Comparison of ENCODE assay signal across 21 mouse cellular contexts in genomic region chr13:73459189-73459850, GRCm38 (mm10). TPM values are rescaled to one million over a fixed set of nuclear protein-coding genes. Genes with fewer than 3 reads are reported as not detected.
DNase-seq lines count a peak whose midpoint lies in the region; ATAC-seq and TF ChIP-seq lines count a peak whose summit lies in the region.
"Had no signal": no experiment of that assay in that cellular context is flagged by ENCODE, and none has a peak within 500 bp of the region (broad histone marks: within the 10 kb centered on the region; RNA-seq: fewer than 3 reads in every experiment).

No protein-coding gene starts in this region.

- 17% methylated on average over 7 of the region's 7 CpGs for WGBS in liver, embryonic 14.5 days (ENCODE audit: insufficient replicate concordance)

- H3K27me3 ChIP-seq in liver, embryonic 14.5 days (ENCODE audit: control insufficient read depth, insufficient read depth, low read length): no peaks in the 10 kb centered on the region
- H3K27me3 ChIP-seq: embryonic facial prominence, embryonic 13.5 days; hindbrain, embryonic 12.5 days had no signal

- no peak overlapping the region for H3K4me3 ChIP-seq in liver, embryonic 14.5 days (ENCODE audit: insufficient read depth in 1 of 2, low read depth in 2 of 2, low read length in 2 of 2)
- H3K4me3 ChIP-seq: embryonic facial prominence, embryonic 13.5 days; heart, adult 2 months; hindbrain, embryonic 12.5 days had no signal

- H3K27ac ChIP-seq in liver, embryonic 14.5 days: no peak overlapping the region; the same call in 1 of the 2 replicates
- H3K27ac ChIP-seq: embryonic facial prominence, embryonic 13.5 days; heart, adult 2 months; hindbrain, embryonic 12.5 days had no signal

- ATAC-seq in liver, embryonic 14.5 days (ENCODE audit: insufficient read depth): peak; percentile 18; the same call in 1 of the 2 replicates
- peak; percentile 35; the same call in 1 of the 2 replicates for ATAC-seq in megakaryocyte-erythroid progenitor cell, adult 5-6 weeks (replicated peaks; ENCODE audit: low FRiP score, low TSS enrichment, poor library complexity, severe bottlenecking)
- ATAC-seq: inflammation-experienced regulatory T-cells, adult 6 months had no signal

- no peak overlapping the region for H3K9ac ChIP-seq in liver, embryonic 14.5 days (replicated peaks)
- H3K9ac ChIP-seq: embryonic facial prominence, embryonic 13.5 days; hindbrain, embryonic 12.5 days had no signal

- H3K36me3 ChIP-seq in liver, embryonic 14.5 days (replicated peaks; ENCODE audit: control insufficient read depth, insufficient read depth, low read depth): no peaks in the 10 kb centered on the region
- H3K36me3 ChIP-seq: embryonic facial prominence, embryonic 13.5 days; G1E; hindbrain, embryonic 12.5 days had no signal

- no peak overlapping the region for H3K4me2 ChIP-seq in liver, embryonic 14.5 days (ENCODE audit: low read depth)
- H3K4me2 ChIP-seq: embryonic facial prominence, embryonic 13.5 days; hindbrain, embryonic 12.5 days had no signal

- no peak for TF ChIP-seq EP300 in liver, embryonic 14.5 days (IDR thresholded peaks at IDR 0.05; ENCODE audit: low read depth)

- no peaks in the 10 kb centered on the region for H3K9me3 ChIP-seq in liver, embryonic 14.5 days (ENCODE audit: control insufficient read depth, low read length)
- H3K9me3 ChIP-seq: embryonic facial prominence, embryonic 13.5 days; hindbrain, embryonic 12.5 days had no signal

- H3K4me1 ChIP-seq in liver, embryonic 14.5 days (replicated peaks; ENCODE audit: control insufficient read depth in 2 of 2, insufficient read depth in 2 of 2, low read length in 1 of 2): peaks cover 12 to 16% of the 10 kb centered on the region in 2 experiments
- H3K4me1 ChIP-seq: embryonic facial prominence, embryonic 13.5 days; hindbrain, embryonic 12.5 days had no signal

- DNase-seq in A20 (ENCODE audit: low read depth, low spot score): peak; percentile 41
- peak; percentile 18 for DNase-seq in R1 (ENCODE audit: low read depth, low spot score)
- no peak for DNase-seq in liver, embryonic 14.5 days (ENCODE audit: low read depth in 3 of 3, low spot score in 3 of 3)
- no peak for DNase-seq in cerebellum, adult 18-20 months
- no peak for DNase-seq in embryo, embryonic 9.5 days (ENCODE audit: extremely low spot score)
- no peak for DNase-seq in kidney, postnatal 36 days
- DNase-seq: adrenal gland, postnatal 10 days; cerebellum, adult 11-12 months; gastrocnemius, postnatal 10 days; heart, adult 2 months; kidney, adult 8-10 months; kidney, postnatal 4 days; layer of hippocampus, postnatal 36 days; left cerebral cortex, postnatal 4 days; lung, adult 2 months; thymus, postnatal 4 days had no signal

- no peak for TF ChIP-seq CTCF in liver, embryonic 14.5 days (IDR thresholded peaks at IDR 0.05; ENCODE audit: low read depth)

RNA-seq across cellular contexts. Expression of gene Lpcat1, which starts 7.7 kb away (rescaled TPM):
- 49.5 and 61.0 TPM in 2 replicates for polyA plus RNA-seq in liver, embryonic 14.5 days (2012; rRNA removed)
- 63.7 and 72.5 TPM in 2 replicates for polyA plus RNA-seq in liver, embryonic 14.5 days (2014; fragmentation: Nextera tagmentation; extraction: Ambion mirVana)
- total RNA-seq in megakaryocyte-erythroid progenitor cell, adult 5-6 weeks (2014; fragmentation: Nextera tagmentation): 46.7 and 50.6 TPM in 2 replicates
- total RNA-seq in megakaryocyte-erythroid progenitor cell, adult 5-6 weeks (2017): 19.3 and 32.4 TPM in 2 replicates
- polyA plus RNA-seq: G1E had no signal

Comparison
In these comparisons a context has a peak if more than half of its experiments do, and no peak if none do; other contexts are left out.
1. DNase-seq: peak in A20 (single experiment) and R1 (single experiment); none in liver, embryonic 14.5 days (0 of 3), cerebellum, adult 18-20 months (0 of 2), embryo, embryonic 9.5 days (single experiment) and kidney, postnatal 36 days (0 of 2).